Mouse (Mus musculus): ENCODE measurements around the gene Rbms3. TPM values are rescaled to one million over a fixed set of nuclear protein-coding genes. Genes with fewer than 3 reads are reported as not detected.

Rbms3 gene
- polyA plus RNA-seq, 1 experiment, result 5.3 TPM

GRCm38 (mm10) chr9:117212023-117212422, 417.7 kb downstream of the Rbms3 start:
- Histone ChIP-seq H3K27ac (ENCODE audit: insufficient read depth, low read length) (no peak overlapping the region), H3K4me1 (ENCODE audit: control insufficient read depth, insufficient read depth, low read length) (no peaks in the 10 kb centered on the region), H3K4me3 (ENCODE audit: insufficient read depth, low read length) (no peak overlapping the region)
- TF ChIP-seq CTCF (IDR thresholded peaks at IDR 0.05; ENCODE audit: extremely low read depth, insufficient read depth, low read length) (no peak), POLR2A (IDR thresholded peaks at IDR 0.05; ENCODE audit: extremely low read depth, insufficient read depth, low read length) (no peak)

GRCm38 (mm10) chr9:117210344-117210743, 419.4 kb downstream of the Rbms3 start:
- no peak overlapping the region for H3K27ac ChIP-seq (ENCODE audit: insufficient read depth, low read length)
- TF ChIP-seq POLR2A (IDR thresholded peaks at IDR 0.05; ENCODE audit: extremely low read depth, insufficient read depth, low read length) (no peak), CTCF (IDR thresholded peaks at IDR 0.05; ENCODE audit: extremely low read depth, insufficient read depth, low read length) (no peak)
- H3K4me1 ChIP-seq (ENCODE audit: control insufficient read depth, insufficient read depth, low read length), result no peaks in the 10 kb centered on the region
- no peak overlapping the region for H3K4me3 ChIP-seq (ENCODE audit: insufficient read depth, low read length)

- H3K27ac ChIP-seq (ENCODE audit: insufficient read depth, low read length), result no peak overlapping the region
- no peaks in the 10 kb centered on the region for H3K4me1 ChIP-seq (ENCODE audit: control insufficient read depth, insufficient read depth, low read length)
- no peak for TF ChIP-seq POLR2A (IDR thresholded peaks at IDR 0.05; ENCODE audit: extremely low read depth, insufficient read depth, low read length)
- TF ChIP-seq CTCF (IDR thresholded peaks at IDR 0.05; ENCODE audit: extremely low read depth, insufficient read depth, low read length), result no peak
- H3K4me3 ChIP-seq (ENCODE audit: insufficient read depth, low read length), result no peak overlapping the region
Measured at GRCm38 (mm10) chr9:117205395-117205794, 424.3 kb downstream of the Rbms3 start.

- Histone ChIP-seq H3K27ac (ENCODE audit: insufficient read depth, low read length) (no peak overlapping the region), H3K4me3 (ENCODE audit: insufficient read depth, low read length) (no peak overlapping the region), H3K4me1 (ENCODE audit: control insufficient read depth, insufficient read depth, low read length) (no peaks in the 10 kb centered on the region)
- TF ChIP-seq POLR2A (IDR thresholded peaks at IDR 0.05; ENCODE audit: extremely low read depth, insufficient read depth, low read length), result no peak
- TF ChIP-seq CTCF (IDR thresholded peaks at IDR 0.05; ENCODE audit: extremely low read depth, insufficient read depth, low read length), result no peak
Measured at GRCm38 (mm10) chr9:117200067-117200658, 429.6 kb downstream of the Rbms3 start.

- Histone ChIP-seq H3K4me3 (ENCODE audit: insufficient read depth, low read length) (no peak overlapping the region), H3K4me1 (ENCODE audit: control insufficient read depth, insufficient read depth, low read length) (no peaks in the 10 kb centered on the region), H3K27ac (ENCODE audit: insufficient read depth, low read length) (no peak overlapping the region)
- no peak for TF ChIP-seq CTCF (IDR thresholded peaks at IDR 0.05; ENCODE audit: extremely low read depth, insufficient read depth, low read length)
Measured at GRCm38 (mm10) chr9:117197531-117197930, 432.2 kb downstream of the Rbms3 start.

- Histone ChIP-seq H3K4me3 (ENCODE audit: insufficient read depth, low read length) (no peak overlapping the region), H3K4me1 (ENCODE audit: control insufficient read depth, insufficient read depth, low read length) (no peaks in the 10 kb centered on the region), H3K27ac (ENCODE audit: insufficient read depth, low read length) (no peak overlapping the region)
- TF ChIP-seq POLR2A (IDR thresholded peaks at IDR 0.05; ENCODE audit: extremely low read depth, insufficient read depth, low read length), result no peak
- TF ChIP-seq CTCF (IDR thresholded peaks at IDR 0.05; ENCODE audit: extremely low read depth, insufficient read depth, low read length), result no peak
Measured at GRCm38 (mm10) chr9:117192565-117193540, 436.9 kb downstream of the Rbms3 start.

- no peaks in the 10 kb centered on the region for H3K4me1 ChIP-seq (ENCODE audit: control insufficient read depth, insufficient read depth, low read length)
- no peak overlapping the region for H3K27ac ChIP-seq (ENCODE audit: insufficient read depth, low read length)
- no peak for TF ChIP-seq CTCF (IDR thresholded peaks at IDR 0.05; ENCODE audit: extremely low read depth, insufficient read depth, low read length)
- TF ChIP-seq POLR2A (IDR thresholded peaks at IDR 0.05; ENCODE audit: extremely low read depth, insufficient read depth, low read length), result no peak
- H3K4me3 ChIP-seq (ENCODE audit: insufficient read depth, low read length), result no peak overlapping the region
Measured at GRCm38 (mm10) chr9:117192093-117192492, 437.6 kb downstream of the Rbms3 start.

GRCm38 (mm10) chr9:117188406-117188805, 441.3 kb downstream of the Rbms3 start:
- no peak overlapping the region for H3K4me3 ChIP-seq (ENCODE audit: insufficient read depth, low read length)
- TF ChIP-seq POLR2A (IDR thresholded peaks at IDR 0.05; ENCODE audit: extremely low read depth, insufficient read depth, low read length), result no peak
- TF ChIP-seq CTCF (IDR thresholded peaks at IDR 0.05; ENCODE audit: extremely low read depth, insufficient read depth, low read length), result no peak
- no peaks in the 10 kb centered on the region for H3K4me1 ChIP-seq (ENCODE audit: control insufficient read depth, insufficient read depth, low read length)
- H3K27ac ChIP-seq (ENCODE audit: insufficient read depth, low read length), result no peak overlapping the region

- TF ChIP-seq POLR2A (IDR thresholded peaks at IDR 0.05; ENCODE audit: extremely low read depth, insufficient read depth, low read length) (no peak), CTCF (IDR thresholded peaks at IDR 0.05; ENCODE audit: extremely low read depth, insufficient read depth, low read length) (no peak)
- no peaks in the 10 kb centered on the region for H3K4me1 ChIP-seq (ENCODE audit: control insufficient read depth, insufficient read depth, low read length)
- no peak overlapping the region for H3K27ac ChIP-seq (ENCODE audit: insufficient read depth, low read length)
- no peak overlapping the region for H3K4me3 ChIP-seq (ENCODE audit: insufficient read depth, low read length)
Measured at GRCm38 (mm10) chr9:117187116-117188034, 442.3 kb downstream of the Rbms3 start.

Data from cortical plate, adult 2 months (tissue).